Mouse (Mus musculus) CH12.LX (cell line): ENCODE measurements around the gene Cabin1. TPM values are rescaled to one million over a fixed set of nuclear protein-coding genes. Genes with fewer than 3 reads are reported as not detected.

Source experiments
- DNase-seq: peaks from one replicate; pipeline ENCODE4 v3.0.0-alpha.2; 2013; ENCODE audit errors: extremely low read depth
- H3K27ac ChIP-seq: 2 replicates; pipeline ENCODE4 v1.5.1; 2012; ENCODE audit warnings: low read depth, mild to moderate bottlenecking, control low read depth, moderate library complexity; ENCODE audit not compliant: insufficient read depth
- H3K27me3 ChIP-seq: replicated peaks from 2 replicates; pipeline ENCODE3; 2012; ENCODE audit warnings: inconsistent platforms
- H3K36me3 ChIP-seq, 2 experiments: replicated peaks in 1 of 2; 2 replicates each; pipeline versions ENCODE3 to v1.6.1; 2012; ENCODE audit warnings: inconsistent platforms in 1 of 2, low read length in 1 of 2, mild to moderate bottlenecking in 1 of 2, mixed read lengths in 1 of 2, moderate library complexity in 1 of 2; ENCODE audit not compliant: control insufficient read depth in 1 of 2, insufficient read depth in 1 of 2
- H3K4me1 ChIP-seq, 2 experiments: 2 replicates each; pipeline ENCODE4 v1.6.1; 2012; ENCODE audit warnings: inconsistent platforms in 1 of 2, moderate library complexity in 1 of 2; ENCODE audit not compliant: insufficient read depth in 2 of 2, control insufficient read depth in 1 of 2
- H3K4me2 ChIP-seq: 2 replicates; pipeline ENCODE4 v1.6.1; 2012; ENCODE audit warnings: low read depth, mild to moderate bottlenecking, control low read depth; ENCODE audit not compliant: poor library complexity, insufficient read depth, severe bottlenecking
- H3K4me3 ChIP-seq, 3 experiments: fragments of 150-350 bp in 1 of 3; sonication (generic) in 1 of 3; replicated peaks in 1 of 3; 2 replicates each; pipeline versions ENCODE3 to v1.5.1; 2011 to 2012; ENCODE audit warnings: low read depth in 2 of 3, low read length in 2 of 3, mild to moderate bottlenecking in 2 of 3, moderate library complexity in 2 of 3, control low read depth in 1 of 3, improper control_type of control experiment in 1 of 3, inconsistent platforms in 1 of 3, mixed read lengths in 1 of 3; ENCODE audit not compliant: poor library complexity in 1 of 3
- H3K79me2 ChIP-seq: replicated peaks from 2 replicates; pipeline ENCODE4 v1.6.1; 2012; ENCODE audit warnings: mild to moderate bottlenecking, moderate library complexity; ENCODE audit not compliant: control insufficient read depth, poor library complexity, insufficient read depth, severe bottlenecking; ENCODE audit errors: extremely low read depth
- H3K9ac ChIP-seq: 2 replicates; pipeline ENCODE4 v1.6.1; 2012; ENCODE audit warnings: low read depth, mild to moderate bottlenecking, control low read depth, moderate library complexity; ENCODE audit not compliant: insufficient read depth
- H3K9me3 ChIP-seq: replicated peaks from 2 replicates; pipeline ENCODE3; 2012; ENCODE audit warnings: low read length, inconsistent platforms, mixed read lengths
- BHLHE40 ChIP-seq: IDR thresholded peaks from 2 replicates; pipeline ENCODE4 v1.6.1; 2011; ENCODE audit warnings: mild to moderate bottlenecking, low read depth, low read length, improper control_type of control experiment
- CHD1 ChIP-seq: IDR thresholded peaks from 2 replicates; pipeline ENCODE4 v1.6.1; 2012; ENCODE audit warnings: low read depth, low read length, improper control_type of control experiment, inconsistent platforms
- CHD2 ChIP-seq: IDR thresholded peaks from 2 replicates; pipeline ENCODE4 v1.6.1; 2011; ENCODE audit warnings: low read length, improper control_type of control experiment
- CTCF ChIP-seq, 2 experiments: IDR thresholded peaks in 1 of 2; conservative IDR thresholded peaks in 1 of 2; 2 replicates each; pipeline ENCODE4 v1.5.1; 2011 to 2012; ENCODE audit warnings: low read depth in 2 of 2, low read length in 2 of 2, improper control_type of control experiment in 1 of 2, inconsistent platforms in 1 of 2, mild to moderate bottlenecking in 1 of 2, moderate library complexity in 1 of 2
- E2F4 ChIP-seq: IDR thresholded peaks from 2 replicates; pipeline ENCODE4 v1.6.1; 2011; ENCODE audit warnings: low read depth, low read length, improper control_type of control experiment; ENCODE audit not compliant: insufficient replicate concordance
- EP300 ChIP-seq: IDR thresholded peaks from 2 replicates; pipeline ENCODE4 v1.6.1; 2011; ENCODE audit warnings: low read length, improper control_type of control experiment
- ETS1 ChIP-seq: conservative IDR thresholded peaks from 2 replicates; pipeline ENCODE4 v1.6.1; 2012; ENCODE audit warnings: low read depth, mild to moderate bottlenecking, inconsistent platforms, low read length, improper control_type of control experiment, moderate library complexity
- GABPA ChIP-seq: IDR thresholded peaks from 2 replicates; pipeline ENCODE4 v1.6.1; 2012; ENCODE audit warnings: low read depth, low read length, improper control_type of control experiment, inconsistent platforms; ENCODE audit not compliant: insufficient replicate concordance
- HCFC1 ChIP-seq: IDR thresholded peaks from 2 replicates; pipeline ENCODE4 v1.6.1; 2012; ENCODE audit warnings: low read depth, mild to moderate bottlenecking, inconsistent platforms, low read length, improper control_type of control experiment
- IRF4 ChIP-seq: IDR thresholded peaks from 2 replicates; pipeline ENCODE4 v1.6.1; 2014; ENCODE audit warnings: low read depth, mild to moderate bottlenecking, inconsistent platforms, low read length, improper control_type of control experiment
- JUN ChIP-seq: IDR thresholded peaks from 2 replicates; pipeline ENCODE4 v1.6.1; 2011; ENCODE audit warnings: low read depth, mild to moderate bottlenecking, low read length, improper control_type of control experiment, moderate library complexity; ENCODE audit not compliant: insufficient read depth
- JUND ChIP-seq: conservative IDR thresholded peaks from 2 replicates; pipeline ENCODE4 v1.6.1; 2011; ENCODE audit warnings: low read depth, low read length, improper control_type of control experiment
- KAT2A ChIP-seq: IDR thresholded peaks from 2 replicates; pipeline ENCODE4 v1.6.1; 2012; ENCODE audit warnings: low read length, improper control_type of control experiment, inconsistent platforms; ENCODE audit not compliant: insufficient replicate concordance
- MAFK ChIP-seq: IDR thresholded peaks from 2 replicates; pipeline ENCODE4 v1.6.1; 2011; ENCODE audit warnings: low read length, improper control_type of control experiment; ENCODE audit not compliant: insufficient replicate concordance
- MAZ ChIP-seq: IDR thresholded peaks from 2 replicates; pipeline ENCODE4 v1.6.1; 2012; ENCODE audit warnings: low read depth, mild to moderate bottlenecking, inconsistent platforms, low read length, improper control_type of control experiment, moderate library complexity
- MXI1 ChIP-seq: IDR thresholded peaks from 2 replicates; pipeline ENCODE4 v1.6.1; 2011; ENCODE audit warnings: mild to moderate bottlenecking, low read depth, low read length, improper control_type of control experiment
- MYC ChIP-seq: IDR thresholded peaks from 2 replicates; pipeline ENCODE4 v1.6.1; 2011; ENCODE audit warnings: low read depth, mild to moderate bottlenecking, improper control_type of control experiment, low read length
- NELFE ChIP-seq: IDR thresholded peaks from 2 replicates; pipeline ENCODE4 v1.6.1; 2011; ENCODE audit warnings: low read depth, low read length, improper control_type of control experiment
- PAX5 ChIP-seq: IDR thresholded peaks from 2 replicates; pipeline ENCODE4 v1.6.1; 2012; ENCODE audit warnings: low read length, inconsistent platforms, mixed read lengths
- POLR2AphosphoS2 ChIP-seq: IDR thresholded peaks from 2 replicates; pipeline ENCODE4 v1.6.1; 2011; ENCODE audit warnings: low read depth, low read length, improper control_type of control experiment
- RAD21 ChIP-seq: IDR thresholded peaks from 2 replicates; pipeline ENCODE4 v1.6.1; 2011; ENCODE audit warnings: low read depth, mild to moderate bottlenecking, low read length, improper control_type of control experiment, moderate library complexity
- RCOR1 ChIP-seq: conservative IDR thresholded peaks from 2 replicates; pipeline ENCODE4 v1.6.1; 2012; ENCODE audit warnings: low read depth, mild to moderate bottlenecking, inconsistent platforms, low read length, improper control_type of control experiment
- SIN3A ChIP-seq: IDR thresholded peaks from 2 replicates; pipeline ENCODE4 v1.6.1; 2012; ENCODE audit warnings: low read length, improper control_type of control experiment, inconsistent platforms
- SMC3 ChIP-seq: IDR thresholded peaks from 2 replicates; pipeline ENCODE4 v1.6.1; 2011; ENCODE audit warnings: low read depth, low read length, improper control_type of control experiment
- TBP ChIP-seq: conservative IDR thresholded peaks from 2 replicates; pipeline ENCODE4 v1.6.1; 2011; ENCODE audit warnings: low read depth, low read length, improper control_type of control experiment
- TCF12 ChIP-seq: IDR thresholded peaks from 2 replicates; pipeline ENCODE4 v1.6.1; 2014; ENCODE audit warnings: low read depth, mild to moderate bottlenecking, inconsistent platforms, low read length, improper control_type of control experiment
- USF2 ChIP-seq: conservative IDR thresholded peaks from 2 replicates; pipeline ENCODE4 v1.6.1; 2011; ENCODE audit warnings: low read depth, low read length, improper control_type of control experiment
- ZMIZ1 ChIP-seq: IDR thresholded peaks from 2 replicates; pipeline ENCODE4 v1.6.1; 2012; ENCODE audit warnings: low read depth, mild to moderate bottlenecking, inconsistent platforms, low read length, improper control_type of control experiment
- ZNF384 ChIP-seq: IDR thresholded peaks from 2 replicates; pipeline ENCODE4 v1.6.1; 2012; ENCODE audit warnings: low read depth, low read length, improper control_type of control experiment, inconsistent platforms
- dilution Hi-C: fragments of 300-500 bp; cut with MboI; formaldehyde crosslinking; loops from 2 replicates; pipeline ENCODE4 v1.14.3; 2020; ENCODE audit warnings: low sequenced_read_pairs; ENCODE audit not compliant: extremely low pct_unique_long_range_greater_than_20kb, extremely low pct_ligation_motif_present
- in situ Hi-C: fragments of 300-500 bp; cut with MboI; formaldehyde crosslinking; loops from 3 replicates; pipeline ENCODE4 v1.14.3; 2019; ENCODE audit warnings: low sequenced_read_pairs, low pct_ligation_motif_present, low pct_unique_long_range_greater_than_20kb, mixed read lengths
- polyA plus RNA-seq: library from polyadenylated mRNA; unstranded; fragments of >175 nt; gene quantifications from 2 replicates; pipeline ENCODE4 v1.2.1, GENCODE M21; 2012; ENCODE audit warnings: low read depth; ENCODE audit not compliant: insufficient read length
- total RNA-seq, 2 experiments: library from RNA; depleted of rRNA; stranded (reverse); fragments of 300-350 nt in 1 of 2; fragments of >200 nt in 1 of 2; gene quantifications; 2 replicates each; pipeline ENCODE4 v1.2.3; 2012 to 2014

The Cabin1 gene
- total and polyA plus RNA-seq, 3 experiments: 12.0 to 46.0 (median 29.0) TPM

DNA sequence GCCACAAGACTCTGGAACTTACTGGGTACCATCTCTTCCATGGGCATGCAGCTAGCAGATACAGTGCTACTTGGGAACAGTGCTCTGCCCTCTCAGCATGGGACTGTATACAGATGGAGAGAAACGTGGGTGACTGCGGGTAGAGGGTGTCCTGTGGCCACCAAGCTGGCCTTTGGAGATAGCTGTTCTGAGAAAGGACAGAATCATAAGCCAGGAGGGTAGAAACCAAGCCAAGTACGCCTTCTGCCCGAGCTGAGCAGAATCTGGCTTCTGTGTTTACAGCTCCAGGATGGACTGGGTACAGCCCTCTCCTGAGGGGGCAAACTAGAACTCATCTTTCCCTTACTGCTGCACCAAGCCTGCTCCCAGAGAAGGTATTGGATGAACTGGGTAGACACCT lies 101.6 kb downstream of the Cabin1 start:
- H3K27ac ChIP-seq: no peak overlapping the region
- no peak overlapping the region for H3K4me2 ChIP-seq
- no peaks in the 10 kb centered on the region for H3K27me3 ChIP-seq
- no peaks in the 10 kb centered on the region for H3K9me3 ChIP-seq
- dilution Hi-C loops (no loop called here), in situ Hi-C loops (no loop called here)
- H3K36me3 ChIP-seq: peaks cover 62 to 86% of the 10 kb centered on the region in 2 experiments
- peaks cover 10 to 29% of the 10 kb centered on the region in 2 experiments for H3K4me1 ChIP-seq
- DNase-seq: no peak
- H3K4me3 ChIP-seq: no peak overlapping the region
- no peaks in the 10 kb centered on the region; the same call in 1 of the 2 replicates for H3K79me2 ChIP-seq
- TF ChIP-seq TBP (no peak), ETS1 (no peak), EP300 (no peak), MAZ (no peak), POLR2AphosphoS2 (no peak), BHLHE40 (no peak), HCFC1 (no peak), CHD1 (no peak), GABPA (no peak), IRF4 (no peak), USF2 (no peak), CHD2 (no peak), NELFE (no peak), KAT2A (no peak), TCF12 (no peak), RCOR1 (no peak), CTCF (conservative IDR thresholded peaks at IDR 0.05 in 1 of 2, IDR thresholded peaks at IDR 0.05 in 1 of 2; ENCODE audit: low read depth in 2 of 2, low read length in 2 of 2) (no peak), JUND (no peak), RAD21 (no peak), ZMIZ1 (no peak)
- TF ChIP-seq, all 38 proteins: peak for 0
- no peak overlapping the region for H3K9ac ChIP-seq

DNA sequence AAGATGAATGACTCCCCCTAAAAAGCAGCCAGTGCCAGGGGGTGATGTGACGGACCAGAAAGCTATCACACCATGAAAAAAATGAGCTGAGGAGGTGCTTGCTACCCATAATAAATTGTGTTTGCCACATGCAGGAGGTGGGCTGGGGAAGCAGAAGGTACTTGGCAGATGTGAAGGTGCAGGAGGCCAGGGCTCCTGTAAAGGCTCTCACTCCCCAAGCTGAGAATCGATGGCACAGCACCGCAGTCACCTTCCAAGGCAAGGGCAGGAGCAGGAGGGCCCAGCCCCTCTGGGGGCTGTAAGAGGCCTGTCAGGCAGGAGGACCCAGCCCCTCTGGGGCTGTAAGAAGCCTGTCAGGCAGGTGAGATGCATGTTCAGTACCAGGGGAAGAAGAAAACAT lies 102.3 kb downstream of the Cabin1 start:
- Histone ChIP-seq H3K36me3 (peaks cover 69 to 93% of the 10 kb centered on the region in 2 experiments), H3K27ac (no peak overlapping the region), H3K9me3 (no peaks in the 10 kb centered on the region), H3K79me2 (no peaks in the 10 kb centered on the region; the same call in 1 of the 2 replicates), H3K4me3 (no peak overlapping the region), H3K9ac (no peak overlapping the region), H3K4me1 (peaks cover 7 to 24% of the 10 kb centered on the region in 2 experiments), H3K27me3 (no peaks in the 10 kb centered on the region), H3K4me2 (no peak overlapping the region)
- DNase-seq: no peak
- in situ Hi-C loops (no loop called here), dilution Hi-C loops (no loop called here)
- TF ChIP-seq RAD21 (no peak), PAX5 (no peak), ZNF384 (no peak), SMC3 (no peak), SIN3A (no peak), JUN (no peak), MYC (no peak), KAT2A (no peak), MXI1 (no peak), MAFK (no peak), GABPA (no peak), ZMIZ1 (no peak), RCOR1 (no peak), E2F4 (no peak)
